In the genomic region with DNA sequence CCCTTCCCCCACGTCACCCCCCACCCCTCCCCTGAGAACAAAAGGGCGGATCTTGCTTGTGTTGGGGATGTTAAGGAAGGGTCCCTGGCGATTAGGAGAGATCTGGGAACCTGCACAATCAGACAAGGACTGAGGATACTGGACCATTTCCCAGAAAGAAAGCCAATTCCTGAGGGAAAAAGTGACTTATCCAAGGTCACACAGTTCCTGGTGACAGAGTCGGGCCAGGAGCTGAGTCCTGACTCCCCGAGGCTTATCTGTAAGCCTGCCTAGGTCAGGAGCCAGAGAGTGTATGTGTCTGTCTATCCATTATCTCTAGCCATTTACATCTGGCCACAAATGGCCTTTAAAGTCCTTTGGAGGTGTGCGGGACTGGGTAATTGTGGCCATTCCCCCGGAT, we compare ENCODE assay signal across 9 mouse cellular contexts. TPM values are rescaled to one million over a fixed set of nuclear protein-coding genes. Genes with fewer than 3 reads are reported as not detected.
DNase-seq lines count a peak whose midpoint lies in the region; ATAC-seq and TF ChIP-seq lines count a peak whose summit lies in the region.
"Had no signal": no experiment of that assay in that cellular context is flagged by ENCODE, and none has a peak within 500 bp of the region (broad histone marks: within the 10 kb centered on the region; RNA-seq: fewer than 3 reads in every experiment).

No protein-coding gene starts in this region.

- peaks cover 21% of the 10 kb centered on the region for H3K27me3 ChIP-seq in kidney, embryonic 14.5 days (ENCODE audit: control insufficient read depth, insufficient read depth, low read length)
- H3K27me3 ChIP-seq in embryonic facial prominence, embryonic 13.5 days: peaks cover 40% of the 10 kb centered on the region
- peaks cover 15% of the 10 kb centered on the region; the same call in 1 of the 2 replicates for H3K27me3 ChIP-seq in intestine, embryonic 14.5 days (replicated peaks; ENCODE audit: control insufficient read depth, insufficient read depth, low read length)
- H3K27me3 ChIP-seq in myocyte (ENCODE audit: control insufficient read depth, insufficient read depth, insufficient read length): peaks cover 40% of the 10 kb centered on the region

- no peak overlapping the region for H3K27ac ChIP-seq in kidney, embryonic 14.5 days (ENCODE audit: low read depth, low read length)
- H3K27ac ChIP-seq in embryonic facial prominence, embryonic 13.5 days: no peak overlapping the region
- no peak overlapping the region for H3K27ac ChIP-seq in intestine, embryonic 14.5 days (ENCODE audit: low read depth)

- WGBS in kidney, embryonic 14.5 days: 25% methylated on average over 7 of the region's 7 CpGs
- 30% methylated on average over 7 of the region's 7 CpGs for WGBS in embryonic facial prominence, embryonic 13.5 days
- WGBS in intestine, embryonic 14.5 days: 35% methylated on average over 7 of the region's 7 CpGs

- H3K36me3 ChIP-seq in kidney, embryonic 14.5 days (ENCODE audit: control insufficient read depth, insufficient read depth, low read length): no peaks in the 10 kb centered on the region
- H3K36me3 ChIP-seq in embryonic facial prominence, embryonic 13.5 days: no peaks in the 10 kb centered on the region
- no peaks in the 10 kb centered on the region for H3K36me3 ChIP-seq in intestine, embryonic 14.5 days (ENCODE audit: control insufficient read depth, insufficient read depth, low read length)
- H3K36me3 ChIP-seq in myocyte (ENCODE audit: control insufficient read depth, insufficient read depth): no peaks in the 10 kb centered on the region

- TF ChIP-seq POLR2A in myocyte (IDR thresholded peaks at IDR 0.05; ENCODE audit: insufficient read length, low read depth): no peak

- peak overlapping the region; percentile 57 for H3K4me3 ChIP-seq in kidney, embryonic 14.5 days (ENCODE audit: low read length)
- H3K4me3 ChIP-seq in embryonic facial prominence, embryonic 13.5 days: peak overlapping the region; percentile 58
- H3K4me3 ChIP-seq in intestine, embryonic 14.5 days (ENCODE audit: low read depth, low read length): peak overlapping the region; percentile 45
- H3K4me3 ChIP-seq in myocyte: no peak overlapping the region

- no peak for ATAC-seq in kidney, embryonic 14.5 days (ENCODE audit: low FRiP score, low TSS enrichment)
- no peak for ATAC-seq in embryonic facial prominence, embryonic 13.5 days (ENCODE audit: insufficient number of reproducible peaks, insufficient read depth, low FRiP score, low TSS enrichment, low read depth)
- ATAC-seq in intestine, embryonic 14.5 days (replicated peaks; ENCODE audit: low FRiP score, low TSS enrichment, low read depth): no peak
- ATAC-seq in granulocyte monocyte progenitor cell, adult 5-6 weeks (replicated peaks; ENCODE audit: poor library complexity, severe bottlenecking): no peak

- no peaks in the 10 kb centered on the region for H3K9me3 ChIP-seq in kidney, embryonic 14.5 days (ENCODE audit: control insufficient read depth, low read length)
- no peaks in the 10 kb centered on the region for H3K9me3 ChIP-seq in embryonic facial prominence, embryonic 13.5 days
- no peaks in the 10 kb centered on the region for H3K9me3 ChIP-seq in intestine, embryonic 14.5 days (ENCODE audit: control insufficient read depth, low read length)

- H3K9ac ChIP-seq in kidney, embryonic 14.5 days (ENCODE audit: low read depth, low read length): peak overlapping the region; percentile 62; the same call in 1 of the 2 replicates
- peak overlapping the region; percentile 72 for H3K9ac ChIP-seq in embryonic facial prominence, embryonic 13.5 days
- peak overlapping the region; percentile 36 for H3K9ac ChIP-seq in intestine, embryonic 14.5 days (ENCODE audit: low read length)

- no peak for DNase-seq in kidney, postnatal 14 days
- DNase-seq in intestine, embryonic 14.5 days (ENCODE audit: low spot score): no peak
- DNase-seq in ovary, postnatal 10 days (ENCODE audit: low spot score): no peak
- no peak for DNase-seq in cerebellum, adult 11-12 months
- DNase-seq: lung, adult 18-20 months had no signal

- H3K4me1 ChIP-seq in kidney, embryonic 14.5 days (ENCODE audit: control insufficient read depth, insufficient read depth, low read length): peaks cover 7% of the 10 kb centered on the region; the same call in 1 of the 2 replicates
- peaks cover 31% of the 10 kb centered on the region for H3K4me1 ChIP-seq in embryonic facial prominence, embryonic 13.5 days
- H3K4me1 ChIP-seq in intestine, embryonic 14.5 days (replicated peaks; ENCODE audit: control insufficient read depth, insufficient read depth, low read length): peaks cover 4% of the 10 kb centered on the region; the same call in 1 of the 2 replicates

- peak overlapping the region; percentile 94 for H3K4me2 ChIP-seq in kidney, embryonic 14.5 days (replicated peaks; ENCODE audit: low read depth, low read length)
- peak overlapping the region; percentile 98 for H3K4me2 ChIP-seq in embryonic facial prominence, embryonic 13.5 days
- H3K4me2 ChIP-seq in intestine, embryonic 14.5 days (ENCODE audit: low read length): peak overlapping the region; percentile 99
- peak overlapping the region; percentile 52 for H3K4me2 ChIP-seq in myocyte (ENCODE audit: low read depth)

- H3ac ChIP-seq in myocyte (ENCODE audit: control insufficient read depth, insufficient read length): no peak overlapping the region

- no peaks in the 10 kb centered on the region for H3K79me2 ChIP-seq in myocyte (ENCODE audit: control insufficient read depth, insufficient read depth)

TF ChIP-seq in myocyte, 11 proteins besides CTCF, POLR2A, EP300 and RAD21:
- TF ChIP-seq REST (IDR thresholded peaks at IDR 0.05; ENCODE audit: insufficient read depth, insufficient read length): no peak
- TF ChIP-seq MAX (IDR thresholded peaks at IDR 0.05; ENCODE audit: low read depth): no peak
- TF ChIP-seq MYOG (IDR thresholded peaks at IDR 0.05; ENCODE audit: control insufficient read depth in 1 of 3, insufficient read depth in 1 of 3, insufficient read length in 2 of 3, low read depth in 2 of 3): no peak
- TF ChIP-seq TCF3 (IDR thresholded peaks at IDR 0.05; ENCODE audit: insufficient read length, low read depth): no peak
- no peak for TF ChIP-seq SRF (IDR thresholded peaks at IDR 0.05; ENCODE audit: control insufficient read depth, insufficient read length, low read depth)
- TF ChIP-seq E2F4 (IDR thresholded peaks at IDR 0.05; ENCODE audit: insufficient read depth): no peak
- TF ChIP-seq CEBPB (IDR thresholded peaks at IDR 0.05; ENCODE audit: insufficient read depth, poor library complexity, severe bottlenecking): no peak
- no peak for TF ChIP-seq TCF12 (IDR thresholded peaks at IDR 0.05; ENCODE audit: insufficient read depth, poor library complexity, severe bottlenecking)
- TF ChIP-seq USF1 (IDR thresholded peaks at IDR 0.05; ENCODE audit: low read depth): no peak
- TF ChIP-seq POLR2AphosphoS2 (IDR thresholded peaks at IDR 0.05; ENCODE audit: insufficient read length, low read depth): no peak
- TF ChIP-seq MYOD1 (IDR thresholded peaks at IDR 0.05; ENCODE audit: control insufficient read depth in 1 of 3, insufficient read length in 2 of 3, low read depth in 2 of 3): no peak

RNA-seq across cellular contexts. Expression of a gene that starts 0.8 kb away (rescaled TPM):
- polyA plus RNA-seq in kidney, embryonic 14.5 days (2014; fragmentation: Nextera tagmentation; extraction: Ambion mirVana): 2.3 and 2.7 TPM in 2 replicates
- 1.1 and 1.5 TPM in 2 replicates for polyA plus RNA-seq in embryonic facial prominence, embryonic 13.5 days (2015; fragmentation: Nextera tagmentation; extraction: Ambion mirVana)
- 1.2 and 1.7 TPM in 2 replicates for polyA plus RNA-seq in intestine, embryonic 14.5 days (2014; fragmentation: Nextera tagmentation; extraction: Ambion mirVana)
- polyA plus RNA-seq in myocyte (2012; fragmentation: generic; extraction: Trizol): 0.29 TPM
- total RNA-seq in granulocyte monocyte progenitor cell, adult 5-6 weeks (2014; fragmentation: Nextera tagmentation): not detected in 2 replicates
- not detected in 2 replicates for total RNA-seq in granulocyte monocyte progenitor cell, adult 5-6 weeks (2017)
